Mouse (Mus musculus) lung, adult 2 months (tissue): Measurements from ENCODE around the gene Gm37240. TPM values are rescaled to one million over a fixed set of nuclear protein-coding genes. Genes with fewer than 3 reads are reported as not detected.

Source experiments
- DNase-seq: peaks from one replicate; pipeline ENCODE4 v3.0.0; 2022
- H3K4me1 ChIP-seq: fragments of 200-500 bp; 2 replicates; pipeline ENCODE4 v1.6.1; 2011; ENCODE audit warnings: low read length; ENCODE audit not compliant: control insufficient read depth, insufficient read depth
- H3K4me3 ChIP-seq: fragments of 200-500 bp; replicated peaks from 2 replicates; pipeline ENCODE3; 2011; ENCODE audit warnings: low read depth, mild to moderate bottlenecking, control low read depth, low read length; ENCODE audit errors: extremely low read depth
- CTCF ChIP-seq: fragments of 200-500 bp; IDR thresholded peaks from 2 replicates; pipeline ENCODE4 v1.5.1; 2011; ENCODE audit warnings: mild to moderate bottlenecking, low read length, control low read depth; ENCODE audit not compliant: insufficient read depth
- POLR2A ChIP-seq: fragments of 200-500 bp; IDR thresholded peaks from 2 replicates; pipeline ENCODE4 v1.6.1; 2011; ENCODE audit warnings: low read depth, mild to moderate bottlenecking, control low read depth, low read length, borderline replicate concordance; ENCODE audit errors: extremely low read depth
- WGBS: fragments of 180-500 bp; shearing (Covaris S2); methylation state at CpG from one replicate; pipeline ENCODE4 v1.1.7; 2018; 5-methylcytosine and 5-hydroxymethylcytosine counted together
- polyA plus RNA-seq: library from polyadenylated mRNA; depleted of rRNA; stranded (reverse); fragments of >200 nt; gene quantifications from 2 replicates; pipeline ENCODE4 v1.2.3, GENCODE M21; 2012

Gene Gm37240
- polyA plus RNA-seq, 1 experiment, result 16.9 TPM

DNA sequence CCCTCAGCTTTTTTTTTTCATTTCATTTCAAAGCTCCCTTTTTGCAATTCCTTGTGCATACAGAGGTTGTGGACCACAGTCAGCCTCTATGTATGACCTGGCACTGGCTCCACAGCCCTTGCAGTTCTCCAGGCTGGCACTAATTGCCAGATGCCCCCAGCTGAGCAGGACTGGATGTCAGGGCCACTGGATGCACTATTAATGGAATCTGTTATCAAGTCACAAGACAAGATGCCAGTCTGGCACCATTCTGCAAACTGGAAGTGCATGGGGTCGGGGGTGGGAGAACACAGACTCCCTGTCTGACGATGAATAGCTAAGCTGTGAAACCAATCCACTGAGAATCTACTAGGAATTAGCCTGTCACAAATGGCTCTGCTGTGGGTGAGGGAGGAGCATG lies 336.0 kb downstream of the Gm37240 start:
- Histone ChIP-seq H3K4me1 (no peaks in the 10 kb centered on the region), H3K4me3 (no peak overlapping the region)
- no peak for DNase-seq
- 59% methylated on average over 2 of the region's 2 CpGs for WGBS
- TF ChIP-seq POLR2A, result no peak
- TF ChIP-seq CTCF, result no peak

DNA sequence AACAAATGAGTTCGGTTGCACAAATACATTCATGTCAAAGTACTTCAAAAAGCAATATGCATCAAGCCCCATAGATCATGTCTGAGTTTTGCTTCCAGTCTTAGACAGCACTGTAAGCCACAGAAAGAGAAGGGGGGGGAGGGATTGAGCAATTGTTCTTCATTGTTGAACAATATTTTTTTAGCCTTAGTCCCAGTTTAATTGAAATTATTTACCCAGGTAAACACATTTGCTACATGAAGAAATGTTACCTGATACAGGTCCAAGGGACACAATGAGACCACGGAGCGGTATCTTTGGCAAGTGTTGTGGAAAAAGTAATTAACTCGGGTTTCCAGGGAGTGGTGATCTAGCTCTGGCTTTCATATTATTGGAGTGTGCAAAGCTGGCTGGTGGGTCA lies 337.0 kb downstream of the Gm37240 start:
- TF ChIP-seq CTCF, result no peak
- TF ChIP-seq POLR2A, result no peak
- DNase-seq, result no peak
- no peak overlapping the region for H3K4me3 ChIP-seq
- no peaks in the 10 kb centered on the region for H3K4me1 ChIP-seq
- WGBS, result 58% methylated on average over 4 of the region's 4 CpGs

DNA sequence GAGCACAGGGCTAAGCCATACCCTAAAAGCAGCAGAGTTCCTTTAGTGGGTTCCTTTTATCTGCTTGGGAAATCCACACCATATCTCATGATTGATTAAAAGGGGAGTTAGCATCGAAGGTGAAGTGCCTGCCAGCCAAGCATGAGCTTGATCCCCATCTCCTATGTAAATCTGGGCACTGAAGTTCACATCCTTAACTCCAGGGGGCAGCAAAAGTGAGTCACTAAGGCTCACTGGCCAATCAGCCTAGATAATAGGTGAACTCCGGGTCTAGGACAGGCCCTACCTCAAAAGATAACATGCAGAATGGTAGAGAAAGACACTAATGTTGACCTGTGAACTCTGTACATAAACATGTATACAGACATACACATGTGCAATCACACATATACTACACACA lies 343.7 kb downstream of the Gm37240 start:
- 48% methylated on average over 2 of the region's 2 CpGs for WGBS
- no peaks in the 10 kb centered on the region for H3K4me1 ChIP-seq
- H3K4me3 ChIP-seq, result no peak overlapping the region
- DNase-seq, result no peak
- TF ChIP-seq CTCF (peak; percentile 25; the same call in 1 of the 2 replicates), POLR2A (no peak)

DNA sequence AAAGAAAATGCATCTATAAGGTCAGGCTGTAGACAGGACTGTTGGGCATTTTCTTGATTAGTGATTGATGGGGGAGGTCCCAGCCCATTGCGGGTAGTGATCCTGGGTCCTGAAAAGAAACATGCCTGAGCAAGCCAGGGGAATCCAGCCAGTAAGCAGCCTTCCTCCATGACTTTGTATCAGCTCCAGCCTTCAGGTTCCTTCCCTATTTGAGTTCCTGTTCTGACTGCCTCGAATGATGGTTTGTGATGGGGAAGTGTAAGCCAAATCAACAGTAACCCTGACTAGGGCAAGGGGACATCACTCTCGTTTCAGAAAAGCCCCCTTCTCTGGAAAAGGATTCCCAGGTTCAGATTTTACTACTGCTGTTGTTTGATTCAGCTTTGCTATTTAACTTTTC lies 344.6 kb downstream of the Gm37240 start:
- 55% methylated on average over 3 of the region's 3 CpGs for WGBS

DNA sequence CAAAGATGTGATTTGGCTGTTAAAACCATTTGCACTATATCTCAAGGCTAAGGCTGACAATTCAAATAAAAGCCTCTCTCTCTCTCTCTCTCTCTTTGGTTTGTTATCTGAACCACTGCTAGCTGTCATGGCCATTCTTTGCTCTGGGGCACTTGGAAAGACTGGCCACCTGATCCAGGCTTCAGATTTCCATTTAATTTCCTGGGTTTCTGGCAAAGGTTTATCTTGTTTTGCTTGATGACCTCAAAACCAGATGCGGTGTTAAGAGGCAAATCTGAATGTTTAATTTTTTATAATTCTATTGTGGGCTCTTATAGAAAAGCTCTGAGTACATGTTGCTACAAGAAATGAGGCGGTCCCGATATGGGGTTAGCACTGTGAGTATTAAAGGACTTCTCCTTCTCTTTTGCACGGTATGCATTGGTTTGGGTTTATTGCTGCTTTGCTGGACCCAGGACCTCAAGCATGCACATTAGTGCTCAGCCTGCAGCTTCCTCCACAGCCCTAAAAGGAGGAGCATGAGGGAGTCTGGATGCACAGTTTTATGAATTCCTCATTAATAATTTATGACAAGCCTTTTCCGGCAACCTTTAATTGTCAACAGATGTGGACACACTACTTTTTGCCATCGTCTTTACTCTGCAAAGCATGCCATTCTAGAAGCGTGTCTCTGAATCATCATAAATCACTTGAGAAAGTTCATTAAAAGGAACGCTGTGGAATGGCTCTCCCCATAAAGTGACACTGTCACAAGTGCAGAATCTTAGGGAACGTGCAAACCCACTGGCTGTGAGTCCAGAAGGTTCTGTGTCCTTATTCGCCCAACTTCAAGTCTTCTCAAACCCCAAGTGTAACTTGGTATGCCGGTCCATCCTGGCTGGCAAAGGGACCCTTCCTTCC lies 351.4 kb downstream of the Gm37240 start:
- 61% methylated on average over 11 of the region's 11 CpGs for WGBS
- TF ChIP-seq CTCF (no peak), POLR2A (no peak)
- no peaks in the 10 kb centered on the region for H3K4me1 ChIP-seq

More for the DNA sequence above, 344.6 kb downstream of the Gm37240 start:
- DNase-seq, result no peak
- H3K4me1 ChIP-seq, result no peaks in the 10 kb centered on the region
- H3K4me3 ChIP-seq, result no peak overlapping the region
- no peak for TF ChIP-seq POLR2A
- no peak for TF ChIP-seq CTCF

DNA sequence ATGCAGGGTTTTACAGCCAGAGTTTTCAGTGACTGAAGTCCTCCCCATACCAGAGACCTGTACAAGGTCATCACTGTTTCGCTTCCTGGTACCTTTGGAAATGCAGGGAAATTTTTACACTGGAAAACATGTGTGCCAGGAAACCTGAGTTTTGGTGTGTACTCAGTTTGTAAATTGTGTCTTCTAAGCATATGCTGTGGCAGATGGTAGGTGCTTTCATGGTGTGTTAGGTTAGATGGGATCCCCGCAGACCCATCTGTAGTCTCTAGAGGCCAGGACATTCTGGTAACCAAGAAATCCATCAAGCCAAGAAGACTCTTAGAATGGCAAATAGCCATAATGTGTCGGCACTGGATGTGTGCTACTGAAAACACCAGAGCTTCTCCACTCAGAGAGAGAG lies 352.3 kb downstream of the Gm37240 start:
- no peak for TF ChIP-seq POLR2A
- no peak for TF ChIP-seq CTCF
- no peak overlapping the region for H3K4me3 ChIP-seq
- DNase-seq, result no peak
- WGBS, result 75% methylated on average over 3 of the region's 3 CpGs
- H3K4me1 ChIP-seq, result no peaks in the 10 kb centered on the region

More for the DNA sequence above, 351.4 kb downstream of the Gm37240 start:
- H3K4me3 ChIP-seq, result no peak overlapping the region
- no peak for DNase-seq

DNA sequence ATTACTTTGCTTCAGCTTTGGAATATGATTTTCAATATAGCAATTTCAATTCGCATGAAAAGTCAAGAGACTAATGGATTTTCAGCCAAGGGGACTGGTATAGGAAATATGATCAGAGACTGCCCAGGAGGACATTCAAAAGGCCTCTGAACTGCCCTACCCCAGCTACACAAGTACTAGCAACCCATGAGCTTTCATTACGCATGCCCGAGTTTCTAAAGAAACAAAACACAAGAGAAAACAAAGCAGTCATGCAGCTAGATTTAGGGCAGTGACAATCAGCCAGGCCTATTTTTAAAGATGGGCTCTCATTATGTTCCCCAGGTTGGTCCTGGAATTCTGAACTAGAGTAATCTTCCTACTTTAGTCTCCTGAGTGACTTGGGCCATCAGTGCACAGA lies 354.9 kb downstream of the Gm37240 start:
- Histone ChIP-seq H3K4me1 (no peaks in the 10 kb centered on the region), H3K4me3 (no peak overlapping the region)
- no peak for DNase-seq
- TF ChIP-seq POLR2A, result no peak
- no peak for TF ChIP-seq CTCF
- WGBS, result 81% methylated on average over 3 of the region's 3 CpGs

DNA sequence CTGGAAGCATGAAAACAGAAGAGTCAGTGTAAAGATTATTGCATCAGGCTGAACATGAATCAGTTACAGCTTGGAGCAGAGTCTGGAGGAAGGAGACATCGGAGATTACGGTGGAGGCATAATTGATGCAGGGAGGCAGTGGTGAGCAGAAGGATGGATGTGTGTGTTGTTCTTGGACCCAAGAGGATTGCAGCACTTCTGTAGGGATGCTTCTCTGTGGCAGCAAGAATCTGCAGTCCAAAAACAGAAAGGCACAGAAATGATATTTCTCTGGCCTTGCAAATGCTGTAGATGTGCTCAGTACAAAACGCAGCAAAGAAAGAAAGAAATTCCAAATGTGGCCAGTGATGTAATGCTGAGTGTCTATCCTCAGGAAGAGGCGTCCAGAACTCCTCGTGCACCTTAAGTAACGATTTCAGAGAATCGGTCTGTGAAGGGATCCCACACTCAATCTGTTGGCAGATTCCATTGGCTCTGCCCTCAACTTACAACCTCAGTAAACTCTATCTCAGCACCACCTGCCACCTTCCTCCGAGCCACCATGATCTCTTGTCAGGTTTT lies 356.6 kb downstream of the Gm37240 start:
- Histone ChIP-seq H3K4me3 (no peak overlapping the region), H3K4me1 (no peaks in the 10 kb centered on the region)
- no peak for TF ChIP-seq CTCF
- TF ChIP-seq POLR2A, result no peak
- WGBS, result 82% methylated on average over 8 of the region's 8 CpGs
- DNase-seq, result no peak

DNA sequence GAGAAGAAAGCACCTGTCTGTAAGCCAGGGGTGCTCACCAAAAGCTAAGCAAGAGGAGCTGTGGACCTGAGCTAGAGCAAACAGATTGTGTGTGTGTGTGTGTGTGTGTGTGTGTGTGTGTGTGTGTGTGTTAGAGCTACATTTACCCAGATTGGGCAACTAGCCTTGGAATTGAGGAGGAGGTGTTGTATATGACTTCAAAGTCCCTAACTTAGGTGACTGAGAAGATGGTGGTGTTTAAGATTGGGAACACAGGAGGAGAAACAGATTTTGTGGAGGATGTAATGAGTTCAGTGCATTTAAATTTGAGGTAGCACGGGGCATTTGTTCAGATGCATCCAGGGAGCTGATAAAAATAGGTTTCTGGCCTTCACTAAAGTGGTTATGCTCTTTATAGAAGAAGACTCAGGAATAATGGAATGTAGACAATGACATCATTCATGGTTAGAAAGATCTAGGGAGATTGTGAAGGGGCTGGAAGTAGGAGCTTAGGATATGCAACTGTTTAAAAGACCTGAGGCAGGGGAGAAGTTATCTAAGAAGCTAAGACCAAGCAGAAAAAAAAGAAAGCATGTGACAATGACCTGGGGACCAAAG lies 365.9 kb downstream of the Gm37240 start:
- no peak overlapping the region for H3K4me3 ChIP-seq
- no peak for TF ChIP-seq POLR2A
- no peak for TF ChIP-seq CTCF
- 79% methylated on average over 1 of the region's 1 CpGs for WGBS
- no peak for DNase-seq
- H3K4me1 ChIP-seq, result no peaks in the 10 kb centered on the region

DNA sequence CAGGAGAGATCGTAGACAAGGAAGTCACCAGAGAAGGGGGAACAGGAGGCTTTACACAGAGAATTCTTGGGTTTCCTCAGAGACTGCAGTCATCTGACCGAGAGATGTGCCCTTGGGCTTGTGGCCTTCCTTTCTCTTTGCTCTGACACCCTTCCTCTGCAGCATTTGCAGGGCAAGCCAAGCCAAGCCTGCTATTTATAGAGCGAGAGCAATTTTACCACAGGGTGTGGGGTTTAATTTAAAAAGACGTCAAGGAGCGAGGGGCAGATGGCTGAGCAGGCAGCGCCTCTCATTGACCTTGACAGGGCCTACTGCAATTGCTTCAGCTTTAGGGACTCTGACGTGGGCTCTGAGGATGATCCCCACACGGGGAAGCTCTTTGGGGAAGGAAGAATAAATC lies 368.6 kb downstream of the Gm37240 start:
- no peak overlapping the region for H3K4me3 ChIP-seq
- 68% methylated on average over 8 of the region's 8 CpGs for WGBS
- no peak for DNase-seq
- TF ChIP-seq CTCF (no peak), POLR2A (no peak)
- H3K4me1 ChIP-seq, result no peaks in the 10 kb centered on the region
